Mouse (Mus musculus): Measurements from ENCODE around the gene Mrpl1.

Gene Mrpl1

GRCm38 (mm10) chr5:96209459-96209858 is at the start of gene Mrpl1:
TSS of gene Mrpl1 (plus strand) at chr5:96209493.
- DNase-seq = peak; percentile 58

GRCm38 (mm10) chr5:96160467-96161262 is 48.6 kb upstream of the Mrpl1 start:
- DNase-seq = peak; percentile 17

GRCm38 (mm10) chr5:96161263-96161577 is 48.1 kb upstream of the Mrpl1 start:
- DNase-seq = no peak

- peak; percentile 43 for DNase-seq
These were observed 47.5 kb upstream of the Mrpl1 start for GRCm38 (mm10) chr5:96161578-96162398.

GRCm38 (mm10) chr5:96162399-96163331 is 46.6 kb upstream of the Mrpl1 start:
- peak; percentile 93 for DNase-seq

- no peak for DNase-seq
These were observed 45.8 kb upstream of the Mrpl1 start for GRCm38 (mm10) chr5:96163396-96164020.

GRCm38 (mm10) chr5:96164021-96164411 is 45.3 kb upstream of the Mrpl1 start, which contains the start of gene Cnot6l:
TSS of gene Cnot6l (minus strand) at chr5:96164171.
- DNase-seq = peak; percentile 12

- no peak for DNase-seq
These were observed 42.5 kb upstream of the Mrpl1 start for GRCm38 (mm10) chr5:96166761-96167160.

GRCm38 (mm10) chr5:96170443-96170842 is 38.9 kb upstream of the Mrpl1 start:
- DNase-seq = no peak

GRCm38 (mm10) chr5:96171765-96172164 is 37.5 kb upstream of the Mrpl1 start:
- no peak for DNase-seq

- DNase-seq = no peak
These were observed 33.2 kb upstream of the Mrpl1 start for GRCm38 (mm10) chr5:96176121-96176520.

GRCm38 (mm10) chr5:96176879-96177358 is 32.4 kb upstream of the Mrpl1 start:
- DNase-seq = no peak

- no peak for DNase-seq
These were observed 26.1 kb upstream of the Mrpl1 start for GRCm38 (mm10) chr5:96183211-96183610.

- no peak for DNase-seq
These were observed 25.3 kb upstream of the Mrpl1 start for GRCm38 (mm10) chr5:96183987-96184386.

- no peak for DNase-seq
These were observed 19.5 kb upstream of the Mrpl1 start for GRCm38 (mm10) chr5:96189761-96190160.

- no peak for DNase-seq
These were observed 18.0 kb upstream of the Mrpl1 start for GRCm38 (mm10) chr5:96191251-96191650.

- DNase-seq = no peak
These were observed 12.7 kb upstream of the Mrpl1 start for GRCm38 (mm10) chr5:96196547-96197052.

- DNase-seq = no peak
These were observed 11.0 kb upstream of the Mrpl1 start for GRCm38 (mm10) chr5:96198271-96198670.

GRCm38 (mm10) chr5:96200269-96200668 is 9.0 kb upstream of the Mrpl1 start:
- DNase-seq = no peak

GRCm38 (mm10) chr5:96201462-96202154 is 7.7 kb upstream of the Mrpl1 start:
- no peak for DNase-seq

GRCm38 (mm10) chr5:96206897-96207296 is 2.4 kb upstream of the Mrpl1 start:
- peak; percentile 38 for DNase-seq
